Mouse (Mus musculus) hindbrain, embryonic 14.5 days (tissue): ENCODE results near the gene N4bp1. TPM values are rescaled to one million over a fixed set of nuclear protein-coding genes. Genes with fewer than 3 reads are reported as not detected.

Experiments
- polyA plus RNA-seq: library from polyadenylated mRNA; unstranded; fragments of >200 nt; fragmentation: Nextera tagmentation; extraction: Ambion mirVana; gene quantifications from 2 replicates; pipeline ENCODE4 v1.2.1, GENCODE M21; 2014

Gene N4bp1
- polyA plus RNA-seq, 1 experiment from 2014 or later = 11.0 TPM

Other genes with a start within 250 kb of the N4bp1 start
- 6.5 and 7.1 TPM in 2 replicates for gene Gm10638, start 139.6 kb downstream of the N4bp1 start, polyA plus RNA-seq
- 80.1 and 84.6 TPM in 2 replicates for gene Siah1a, start 139.3 kb downstream of the N4bp1 start, polyA plus RNA-seq